Mouse (Mus musculus) midbrain, embryonic 14.5 days (tissue): Measurements from ENCODE around the gene Gm8126. TPM values are rescaled to one million over a fixed set of nuclear protein-coding genes. Genes with fewer than 3 reads are reported as not detected.
"Not testable (repeated sequence)": the region's sequence is repeated elsewhere in the genome, so short reads cannot be mapped to it uniquely, and the experiment has no call there.

Source experiments
- ATAC-seq: fragments of 200-750 bp; cut with Nextera tagmentation; 2 replicates; pipeline ENCODE4 v1.8.0; 2017; ENCODE audit warnings: moderate number of reproducible peaks, moderate library complexity; ENCODE audit not compliant: low FRiP score, low TSS enrichment
- DNase-seq: peaks from one replicate; pipeline ENCODE4 v3.0.0-alpha.2; 2015
- H3K27ac ChIP-seq: fragments of 300-500 bp; sonication (generic); replicated peaks from 2 replicates; pipeline ENCODE4 v1.5.1; 2014; ENCODE audit warnings: mild to moderate bottlenecking, low read depth, low read length, moderate library complexity
- H3K27me3 ChIP-seq: fragments of 300-500 bp; sonication (generic); 2 replicates; pipeline ENCODE4 v1.6.1; 2014; ENCODE audit warnings: low read length, control low read depth, mixed read lengths; ENCODE audit not compliant: control insufficient read depth, insufficient read depth
- H3K36me3 ChIP-seq: fragments of 300-500 bp; sonication (generic); 2 replicates; pipeline ENCODE4 v1.6.1; 2014; ENCODE audit warnings: low read length, control low read depth; ENCODE audit not compliant: control insufficient read depth, insufficient read depth
- H3K4me1 ChIP-seq: fragments of 300-500 bp; sonication (generic); 2 replicates; pipeline ENCODE4 v1.6.1; 2014; ENCODE audit warnings: mild to moderate bottlenecking, antibody characterized with exemption, low read length, control low read depth; ENCODE audit not compliant: control insufficient read depth, insufficient read depth
- H3K4me2 ChIP-seq: fragments of 300-500 bp; sonication (generic); 2 replicates; pipeline ENCODE4 v1.6.1; 2014; ENCODE audit warnings: mild to moderate bottlenecking, low read length, moderate library complexity
- H3K4me3 ChIP-seq: fragments of 300-500 bp; sonication (generic); replicated peaks from 2 replicates; pipeline ENCODE4 v1.5.1; 2014; ENCODE audit warnings: low read depth, low read length
- H3K9ac ChIP-seq: fragments of 300-500 bp; sonication (generic); replicated peaks from 2 replicates; pipeline ENCODE4 v1.6.1; 2014; ENCODE audit warnings: mild to moderate bottlenecking, low read length, moderate library complexity
- H3K9me3 ChIP-seq: fragments of 300-500 bp; sonication (generic); 2 replicates; pipeline ENCODE4 v1.6.1; 2016; ENCODE audit warnings: low read length, control low read depth, mixed read lengths; ENCODE audit not compliant: control insufficient read depth
- WGBS: fragments of 180-500 bp; shearing (Covaris S2); extraction: QIAGEN DNeasy Blood & Tissue Kit; methylation state at CpG from one replicate; pipeline ENCODE4 v1.1.7; 2014; 5-methylcytosine and 5-hydroxymethylcytosine counted together
- polyA plus RNA-seq: library from polyadenylated mRNA; unstranded; fragments of >200 nt; fragmentation: Nextera tagmentation; extraction: Ambion mirVana; gene quantifications from 2 replicates; pipeline ENCODE4 v1.2.1, GENCODE M21; 2014

The Gm8126 gene
- polyA plus RNA-seq, 1 experiment from 2014 or later = not detected

DNA sequence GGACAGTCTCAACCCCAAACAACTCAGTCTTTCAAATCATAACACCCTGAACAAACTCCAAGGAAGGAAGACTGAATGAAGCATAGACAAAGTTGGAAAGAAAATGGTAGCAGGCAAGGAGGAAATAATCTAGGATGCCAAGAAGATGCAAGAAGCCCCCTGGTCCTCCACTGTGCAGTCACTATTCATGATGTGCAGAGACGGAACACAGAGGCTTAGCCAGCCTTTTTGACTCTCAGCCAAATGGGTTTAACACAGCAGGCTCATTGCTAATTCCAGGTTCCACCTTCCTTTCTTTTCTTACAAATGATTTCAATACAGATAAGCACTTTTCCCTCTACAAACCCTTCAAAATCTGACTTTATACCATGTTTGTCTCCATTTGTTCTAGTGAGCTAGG is 14.7 kb downstream of the Gm8126 start:
- not testable (repeated sequence) for H3K9ac ChIP-seq, H3K4me1 ChIP-seq, H3K27ac ChIP-seq, H3K4me2 ChIP-seq, H3K9me3 ChIP-seq, H3K36me3 ChIP-seq, H3K27me3 ChIP-seq, ATAC-seq, DNase-seq, H3K4me3 ChIP-seq
- 44% methylated on average over 1 of the region's 1 CpGs for WGBS

- not testable (repeated sequence) for H3K9ac ChIP-seq, H3K9me3 ChIP-seq, H3K27me3 ChIP-seq, H3K27ac ChIP-seq, H3K4me3 ChIP-seq, H3K36me3 ChIP-seq, H3K4me2 ChIP-seq, H3K4me1 ChIP-seq, ATAC-seq, DNase-seq
- 84% methylated on average over 8 of the region's 8 CpGs for WGBS
Observed at GRCm38 (mm10) chr14:43274986-43275511, 16.6 kb downstream of the Gm8126 start, which contains the start of gene Gm9732. TSS of gene Gm9732 (plus strand) at chr14:43275036.

- not testable (repeated sequence) for H3K4me2 ChIP-seq, H3K9ac ChIP-seq, ATAC-seq, H3K27me3 ChIP-seq, H3K4me1 ChIP-seq, H3K4me3 ChIP-seq, DNase-seq, H3K27ac ChIP-seq, H3K9me3 ChIP-seq, H3K36me3 ChIP-seq
- WGBS = 89% methylated on average over 1 of the region's 1 CpGs
Observed at GRCm38 (mm10) chr14:43275752-43276151, 17.3 kb downstream of the Gm8126 start.

DNA sequence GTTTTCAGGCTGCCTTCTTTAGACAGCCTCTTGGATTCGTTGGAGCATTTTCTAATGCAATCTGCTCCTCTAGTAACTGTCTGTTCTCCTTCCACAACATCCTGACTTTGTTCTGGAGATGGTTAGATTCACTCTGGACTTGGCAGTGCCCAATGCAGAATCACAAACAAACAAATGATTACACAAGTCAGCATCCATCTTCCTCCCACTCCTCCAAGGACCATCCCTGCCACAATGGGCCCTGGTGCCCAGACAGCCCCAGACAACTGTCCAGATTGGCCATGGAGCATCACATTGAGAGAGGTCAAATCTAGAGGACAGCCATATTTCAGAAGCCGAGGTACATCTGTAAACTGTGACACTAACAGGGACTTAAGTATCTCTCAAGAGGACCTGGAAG is 19.0 kb downstream of the Gm8126 start:
- not testable (repeated sequence) for DNase-seq, H3K27me3 ChIP-seq, H3K9ac ChIP-seq, H3K4me2 ChIP-seq, H3K36me3 ChIP-seq, ATAC-seq, H3K4me3 ChIP-seq, H3K9me3 ChIP-seq, H3K4me1 ChIP-seq, H3K27ac ChIP-seq
- 66% methylated on average over 2 of the region's 2 CpGs for WGBS

DNA sequence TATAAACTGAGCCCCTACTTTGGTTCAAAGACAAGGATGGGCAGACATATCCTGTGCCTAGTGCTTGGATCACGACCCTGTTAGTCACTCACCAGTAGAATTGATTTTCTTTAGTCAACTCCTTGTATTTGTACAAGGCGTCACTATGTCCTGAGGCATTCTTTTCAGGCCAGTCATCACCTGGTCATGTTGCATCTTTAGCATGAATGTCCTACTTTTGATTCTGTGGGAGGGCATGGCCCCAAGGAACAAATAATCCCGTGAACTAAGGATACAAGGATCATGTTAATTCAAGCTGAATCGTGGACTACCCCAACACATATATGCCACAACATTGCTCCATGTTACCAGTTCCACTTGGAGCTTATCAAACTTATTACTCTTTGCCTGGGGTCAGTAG is 19.7 kb downstream of the Gm8126 start:
- not testable (repeated sequence) for DNase-seq, H3K27ac ChIP-seq, H3K4me1 ChIP-seq, H3K36me3 ChIP-seq, H3K4me3 ChIP-seq, ATAC-seq, H3K9me3 ChIP-seq, H3K9ac ChIP-seq, H3K4me2 ChIP-seq, H3K27me3 ChIP-seq
- WGBS = 56% methylated on average over 4 of the region's 4 CpGs

GRCm38 (mm10) chr14:43278681-43279080 is 20.2 kb downstream of the Gm8126 start:
- 90% methylated on average over 3 of the region's 3 CpGs for WGBS
- H3K4me1 ChIP-seq, ATAC-seq, DNase-seq, H3K27me3 ChIP-seq, H3K36me3 ChIP-seq, H3K9ac ChIP-seq, H3K4me3 ChIP-seq, H3K4me2 ChIP-seq, H3K27ac ChIP-seq, H3K9me3 ChIP-seq: not testable (repeated sequence)

GRCm38 (mm10) chr14:43293503-43293902 is 35.1 kb downstream of the Gm8126 start, which contains the start of gene Gm8127:
TSS of gene Gm8127 (minus strand) at chr14:43293832.
- 84% methylated on average over 3 of the region's 3 CpGs for WGBS

More at GRCm38 (mm10) chr14:43293503-43293902, 35.1 kb downstream of the Gm8126 start, which contains the start of gene Gm8127:
- H3K27me3 ChIP-seq, H3K4me3 ChIP-seq, H3K4me1 ChIP-seq, H3K9ac ChIP-seq, H3K27ac ChIP-seq, H3K36me3 ChIP-seq, H3K4me2 ChIP-seq, H3K9me3 ChIP-seq, ATAC-seq, DNase-seq: not testable (repeated sequence)

Other genes with a start within 250 kb of the Gm8126 start
- gene Gm10376, start 243.0 kb upstream of the Gm8126 start, polyA plus RNA-seq = not detected in 2 replicates
- not detected in 2 replicates for gene Gm8094, start 182.0 kb upstream of the Gm8126 start, polyA plus RNA-seq
- not detected in 2 replicates for gene Gm8104, start 158.0 kb upstream of the Gm8126 start, polyA plus RNA-seq
- not detected in 2 replicates for gene Gm7233, start 78.8 kb upstream of the Gm8126 start, polyA plus RNA-seq
- gene Gm8122, start 23.3 kb upstream of the Gm8126 start, polyA plus RNA-seq = not detected in 2 replicates
- not detected in 2 replicates for gene Gm9732, start 16.4 kb downstream of the Gm8126 start, polyA plus RNA-seq
- gene Gm8127, start 35.2 kb downstream of the Gm8126 start, polyA plus RNA-seq = not detected in 2 replicates
- not detected in 2 replicates for gene 1700001F09Rik, start 89.2 kb downstream of the Gm8126 start, polyA plus RNA-seq
- gene Gm8138, start 157.7 kb downstream of the Gm8126 start, polyA plus RNA-seq = not detected in 2 replicates